Mouse (Mus musculus): ENCODE results near the gene Ppih.

Ppih gene

DNA sequence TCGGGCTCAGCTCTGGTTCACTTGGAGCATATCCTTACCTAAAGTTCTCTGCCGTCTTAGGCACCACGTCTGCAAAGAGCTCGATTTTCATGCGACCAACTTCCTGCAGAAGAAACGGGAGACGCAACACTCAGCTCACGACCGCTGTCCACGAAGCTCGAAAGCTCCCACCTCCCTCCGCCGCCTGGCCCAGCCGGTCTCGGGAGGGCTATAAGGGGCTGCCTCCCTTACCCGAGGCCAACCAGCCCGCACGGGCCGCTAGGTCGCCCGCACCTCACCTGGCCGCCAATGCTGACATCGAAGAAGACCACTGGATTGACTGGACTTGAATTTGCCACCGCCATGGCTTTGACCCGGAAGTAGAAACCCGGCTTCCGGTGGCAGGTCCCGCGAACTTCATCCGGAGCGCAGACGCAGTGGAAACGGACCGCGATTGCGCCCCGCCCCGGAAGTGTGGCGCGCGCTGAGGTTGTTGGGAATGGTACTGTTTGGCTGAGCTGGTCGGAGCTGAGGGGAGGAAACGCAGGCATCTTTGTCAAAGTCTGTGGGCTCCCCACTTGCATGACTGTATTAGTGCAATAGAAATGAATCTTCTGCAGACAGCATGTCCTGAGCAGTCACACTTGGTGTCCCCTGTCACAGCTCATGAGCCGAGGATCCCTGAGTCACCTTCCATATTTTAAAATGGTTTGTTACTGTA lies at the start of gene Ppih:
TSS of gene Ppih (minus strand) at position 416 of the 700 bp plus-strand sequence.
- CTCF ChIA-PET, result no interaction called here

DNA sequence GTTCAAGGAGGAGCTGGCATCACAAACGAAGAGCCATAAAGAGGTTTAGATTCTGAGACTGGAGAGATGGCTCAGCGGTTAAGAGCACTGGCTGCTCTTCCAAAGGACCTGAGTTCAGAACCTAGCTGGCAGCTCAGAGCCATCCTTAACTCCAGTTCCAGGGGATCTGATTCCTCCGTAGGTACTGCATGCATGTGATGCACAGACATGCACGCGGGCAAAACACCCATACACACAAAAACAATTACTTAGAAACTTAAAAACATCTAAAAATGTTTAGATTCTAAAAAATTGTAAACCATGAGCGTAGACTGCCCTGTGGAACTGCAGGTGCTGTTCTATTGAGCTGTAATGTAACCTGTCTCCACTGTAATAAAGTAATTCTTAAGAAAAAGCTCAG lies 49.1 kb upstream of the Ppih start:
- CTCF ChIA-PET, result no interaction called here

DNA sequence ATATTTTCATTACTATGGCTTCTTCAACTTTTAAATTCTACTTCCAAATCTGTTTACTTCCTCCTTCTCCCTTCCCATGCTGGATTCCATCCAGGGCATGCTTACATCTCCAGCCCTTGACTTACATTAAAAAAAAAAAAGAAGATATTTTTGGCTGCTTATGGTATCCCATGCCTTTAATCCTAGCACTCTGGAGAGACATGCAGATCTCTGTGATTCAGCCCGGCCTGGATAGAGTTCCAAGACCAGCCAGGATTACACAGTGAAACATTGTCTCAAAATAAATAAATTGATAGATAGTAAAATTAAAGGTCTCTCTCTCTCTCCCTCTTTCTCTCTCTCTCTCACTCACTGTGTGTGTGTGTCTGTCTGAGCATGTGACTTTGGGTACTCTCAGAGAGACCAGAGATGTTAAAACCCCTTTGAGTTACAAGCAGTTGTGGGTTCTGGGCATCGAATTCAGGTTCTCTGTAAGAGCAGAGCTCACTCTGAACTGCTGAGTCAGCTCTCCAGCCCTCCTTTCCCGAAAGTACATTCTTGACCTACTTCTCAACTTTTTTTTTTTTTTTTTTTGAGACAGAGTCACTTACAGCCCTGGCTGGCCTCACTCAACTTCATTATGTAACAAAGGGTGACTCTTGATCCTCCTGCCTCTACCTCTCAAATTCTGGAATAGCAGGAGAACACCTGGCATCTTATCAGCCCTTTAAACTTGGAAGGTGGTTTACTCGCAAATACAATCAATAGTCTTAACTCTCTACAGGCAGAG lies 46.6 kb upstream of the Ppih start:
- CTCF ChIA-PET, result no interaction called here

DNA sequence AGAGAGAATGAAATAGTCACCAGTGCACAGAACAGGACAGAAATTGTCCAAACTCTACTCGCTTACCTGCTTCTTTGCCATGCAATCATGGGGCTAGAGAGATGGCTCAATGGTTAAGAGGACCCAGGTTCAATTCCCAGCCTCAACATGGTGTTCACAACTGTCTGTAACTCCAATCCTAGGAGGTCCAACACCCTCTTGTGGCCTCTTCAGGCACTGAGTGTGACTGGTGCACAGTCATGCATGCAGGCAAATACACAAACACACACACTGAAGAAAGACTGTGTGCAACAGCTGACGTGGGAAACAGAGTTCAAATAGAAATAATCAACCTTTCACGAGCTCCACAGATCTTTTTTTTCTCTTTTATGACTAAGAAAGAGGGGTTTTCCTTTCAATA lies 41.9 kb upstream of the Ppih start:
- CTCF ChIA-PET, result no interaction called here

DNA sequence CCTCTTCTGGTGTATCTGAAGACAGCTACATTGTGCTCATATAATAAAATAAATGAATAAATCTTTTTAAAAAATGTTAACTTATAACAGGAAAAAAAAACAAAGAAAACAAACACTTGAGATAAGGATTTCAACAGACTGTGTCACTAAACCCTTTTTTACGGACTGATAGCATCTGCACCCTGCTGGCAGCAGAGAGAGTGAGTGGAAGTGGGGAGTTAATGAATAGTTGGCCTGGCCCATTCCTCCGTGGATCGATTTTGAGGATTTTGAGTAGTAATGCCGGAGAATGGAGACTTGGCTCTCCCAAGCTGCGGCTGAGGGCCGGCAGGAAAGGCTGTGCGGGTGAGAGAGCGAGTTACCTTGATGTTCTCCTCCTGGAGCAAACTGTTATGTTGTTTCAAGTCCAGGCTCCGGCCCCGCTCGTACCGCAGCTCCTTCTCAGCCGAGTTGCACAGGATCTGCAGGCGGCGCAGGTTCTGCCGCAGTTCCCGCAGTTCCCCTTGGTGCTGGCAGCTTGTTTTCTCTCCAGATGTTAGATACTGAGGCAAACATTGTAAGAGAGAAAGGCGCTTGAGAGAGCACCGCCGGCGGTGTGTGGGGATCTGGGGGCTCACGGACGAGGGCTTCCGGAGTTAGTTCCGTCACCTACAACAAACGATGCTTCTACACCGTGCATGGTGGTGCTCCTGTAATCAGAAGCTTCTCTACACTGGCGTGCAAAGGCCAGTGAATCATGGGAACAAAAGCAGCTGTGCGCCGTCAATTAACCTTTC lies 39.0 kb upstream of the Ppih start:
- CTCF ChIA-PET, result interaction anchor here (0.6 kb wide), 1 partner anchor 1878 kb away, joined by 8 read pairs; no protein-coding TSS in a partner anchor

DNA sequence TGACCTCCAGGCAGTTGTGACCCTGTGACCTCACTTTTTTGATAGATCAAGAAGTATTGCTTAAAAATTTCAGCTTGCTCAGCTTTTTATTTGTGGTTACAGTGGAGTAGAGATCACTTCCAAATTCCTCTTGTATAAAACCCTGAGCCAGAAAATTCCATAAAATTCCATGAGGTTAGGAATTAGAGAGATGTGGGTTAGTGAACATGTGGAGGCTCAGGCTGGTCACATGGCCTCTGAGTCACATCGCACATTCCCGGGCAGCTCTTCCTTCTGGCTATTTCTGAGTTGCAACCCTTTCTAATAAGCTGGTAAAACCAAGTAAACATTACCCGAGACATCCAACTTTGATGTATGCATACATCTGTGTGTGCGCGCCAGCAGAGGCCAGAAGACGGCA lies 25.2 kb upstream of the Ppih start:
- CTCF ChIA-PET, result interaction anchor here (0.6 kb wide), 1 partner anchor 90 kb away, joined by 3 read pairs; the partner anchor contains the start of gene Cldn19

DNA sequence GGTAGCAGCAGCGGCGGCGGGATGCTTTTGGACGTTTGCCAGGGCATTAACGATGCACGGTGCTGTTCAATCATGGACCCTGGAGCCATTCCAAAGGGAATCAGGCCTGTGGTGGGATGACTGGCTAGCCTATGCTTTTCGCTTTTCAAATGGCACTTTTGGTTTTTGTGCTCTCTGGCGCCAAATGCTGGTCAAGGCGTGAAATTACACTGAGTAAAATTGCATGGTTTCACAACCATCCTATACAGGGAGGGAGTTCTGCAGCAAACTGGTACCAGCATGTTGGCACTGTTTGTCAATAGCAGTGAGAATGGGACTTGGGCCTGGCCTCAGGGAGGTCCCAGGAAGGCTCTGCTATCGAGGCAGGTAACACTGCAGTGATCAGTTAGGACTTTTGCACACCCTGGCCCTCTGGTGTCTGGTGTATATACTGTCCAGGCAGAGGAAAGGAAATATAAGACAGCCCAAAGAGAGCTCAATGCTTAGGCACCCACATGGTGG lies 18.6 kb upstream of the Ppih start:
- CTCF ChIA-PET, result interaction anchor here (0.6 to 1.0 kb wide), 2 partner anchors 36 to 100 kb away, joined by 4 read pairs; no protein-coding TSS in a partner anchor

DNA sequence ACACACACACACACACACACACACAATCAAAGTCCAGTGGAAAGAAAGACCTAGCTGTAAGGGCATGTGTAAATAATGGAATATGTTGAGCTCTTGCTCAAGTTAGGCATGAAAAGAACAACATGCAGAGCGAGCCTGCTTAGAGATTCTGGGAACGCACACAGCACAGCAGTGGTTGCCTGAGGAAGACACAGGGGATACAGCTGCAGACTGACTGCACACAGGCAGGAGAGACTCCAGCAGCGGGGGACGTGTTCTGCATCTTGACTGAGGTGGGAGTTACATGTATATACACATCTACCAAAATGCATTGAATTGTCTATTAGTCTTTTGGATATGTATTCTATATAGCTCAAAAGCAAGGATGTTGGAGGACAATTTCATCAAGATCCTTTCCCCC lies 18.1 kb upstream of the Ppih start:
- CTCF ChIA-PET, result no interaction called here

DNA sequence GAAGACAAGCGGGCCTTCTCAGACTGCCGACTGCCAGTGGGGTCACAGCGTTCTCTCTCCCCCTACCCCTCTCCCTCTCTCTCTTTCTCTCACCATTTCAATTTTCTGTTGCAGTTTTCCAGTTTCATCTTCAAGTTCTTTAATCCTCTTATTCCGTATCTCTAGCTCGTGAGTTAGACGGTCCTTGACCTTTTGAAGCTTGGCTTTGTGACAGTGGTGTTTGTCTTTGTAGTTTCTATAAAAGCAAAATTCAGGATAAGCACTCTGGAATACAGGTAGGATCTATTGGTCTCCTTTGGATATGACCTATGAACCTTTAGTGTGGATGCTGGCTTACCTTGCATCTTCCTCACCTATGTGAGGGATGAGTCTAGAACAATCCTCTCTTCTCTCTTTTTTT lies 13.1 kb upstream of the Ppih start:
- CTCF ChIA-PET, result no interaction called here

DNA sequence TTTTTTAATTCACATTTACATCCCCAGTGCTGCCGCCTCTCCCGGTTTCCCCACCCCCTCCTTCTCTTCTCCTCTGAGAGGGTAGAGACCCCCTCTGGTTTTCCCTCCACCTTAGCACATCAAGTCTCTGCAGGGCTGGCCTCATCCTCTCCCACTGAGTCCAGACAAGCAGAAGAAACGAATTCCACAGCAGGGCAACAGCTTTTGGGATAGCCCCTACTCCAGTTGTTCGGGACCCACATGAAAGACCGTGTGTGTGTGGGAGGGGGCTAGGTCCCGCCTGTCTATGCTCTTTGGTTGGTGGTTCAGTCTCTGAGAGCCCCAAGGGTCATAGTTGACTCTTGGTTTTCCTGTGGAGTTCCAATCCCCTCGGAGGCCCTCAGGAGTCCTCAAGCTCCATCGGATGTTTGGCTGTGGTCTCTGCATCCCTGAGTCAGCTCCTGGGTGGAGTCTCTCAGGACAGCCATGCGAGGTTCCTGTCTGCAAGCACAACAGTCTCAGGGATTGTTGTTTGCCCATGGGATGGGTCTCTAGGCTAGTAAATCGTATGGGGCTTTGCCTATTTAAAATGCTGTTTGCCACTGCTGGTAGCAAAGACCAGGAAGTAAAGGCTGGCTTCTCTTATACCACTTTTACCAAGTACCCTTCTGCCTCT lies 677 bp upstream of the Ppih start:
- CTCF ChIA-PET, result no interaction called here

DNA sequence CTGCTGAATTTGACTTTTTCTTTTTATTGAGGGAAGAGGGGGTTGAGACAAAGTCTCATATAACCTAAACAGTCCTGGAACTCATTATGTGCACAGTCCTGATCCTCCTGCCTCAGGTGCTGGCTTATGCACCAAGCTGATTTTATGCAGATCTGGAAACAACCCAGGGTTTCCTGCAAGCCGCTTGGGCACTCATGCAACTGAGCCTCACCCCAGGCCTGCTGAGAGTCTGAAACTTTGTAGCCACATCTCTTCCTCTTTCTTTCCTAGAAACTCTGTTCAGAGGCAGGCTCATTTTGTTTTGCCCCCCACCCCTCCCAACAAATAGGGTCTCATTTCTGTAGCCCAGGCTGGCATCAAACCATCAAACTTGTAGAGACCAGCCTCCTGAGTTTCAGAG lies 6.6 kb downstream of the Ppih start:
- CTCF ChIA-PET, result no interaction called here

DNA sequence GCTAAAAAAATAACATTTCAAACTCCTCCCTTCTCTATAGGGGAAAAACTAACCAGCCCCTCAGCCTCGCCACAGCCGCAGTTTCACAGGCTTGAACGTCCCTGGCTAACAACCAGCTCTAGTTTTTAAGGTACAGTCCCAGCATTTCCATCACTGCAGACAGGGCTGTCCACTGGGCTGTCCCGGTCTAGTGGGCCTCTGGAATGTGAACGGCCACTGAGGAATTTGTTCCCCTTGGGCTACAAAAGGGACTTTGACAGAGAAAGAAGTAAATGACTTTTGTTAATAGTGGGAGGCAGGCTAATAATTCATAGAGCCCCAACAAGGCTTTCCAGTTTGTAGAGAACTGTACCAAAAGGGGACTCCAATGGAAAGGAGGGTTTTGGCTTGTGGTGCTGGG lies 14.9 kb downstream of the Ppih start:
- CTCF ChIA-PET, result no interaction called here

DNA sequence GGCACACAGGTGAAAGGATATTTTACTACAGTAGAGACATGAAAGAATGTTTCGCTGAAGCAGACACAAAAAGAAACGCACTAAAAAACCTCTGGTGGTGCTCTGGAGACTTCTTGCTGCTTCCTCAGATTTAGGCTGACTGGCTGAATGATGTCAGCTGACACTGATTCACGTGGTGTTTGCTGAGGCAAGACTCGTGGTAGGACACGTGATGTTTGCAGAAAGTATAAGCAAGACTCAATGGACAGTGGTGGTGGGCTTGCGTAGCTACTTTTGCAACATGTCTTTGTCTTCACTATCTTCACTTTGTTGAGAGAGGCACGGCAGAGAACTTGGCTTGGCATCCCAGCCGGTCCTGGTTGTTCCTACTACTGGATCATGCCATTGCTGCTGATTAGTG lies 17.1 kb downstream of the Ppih start:
- CTCF ChIA-PET, result no interaction called here

DNA sequence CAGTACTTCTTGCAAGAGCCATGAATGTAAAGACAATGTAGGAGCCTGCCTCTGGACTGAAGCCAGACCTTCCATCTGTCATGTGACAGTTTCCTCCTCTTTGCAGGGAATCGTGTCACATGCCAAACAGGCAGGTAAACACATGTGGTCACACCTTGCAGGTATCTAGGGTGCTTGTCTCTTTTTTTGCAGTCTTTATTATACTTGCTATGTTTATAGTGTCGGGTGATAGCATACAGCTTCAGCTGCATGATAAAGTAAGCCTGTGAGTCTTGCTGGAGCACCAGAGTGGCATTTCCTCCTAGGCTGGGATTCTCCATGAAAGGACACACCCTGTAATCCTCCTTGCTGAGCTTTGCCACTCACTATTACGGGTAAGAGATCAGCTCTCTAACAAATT lies 18.6 kb downstream of the Ppih start:
- CTCF ChIA-PET, result no interaction called here

DNA sequence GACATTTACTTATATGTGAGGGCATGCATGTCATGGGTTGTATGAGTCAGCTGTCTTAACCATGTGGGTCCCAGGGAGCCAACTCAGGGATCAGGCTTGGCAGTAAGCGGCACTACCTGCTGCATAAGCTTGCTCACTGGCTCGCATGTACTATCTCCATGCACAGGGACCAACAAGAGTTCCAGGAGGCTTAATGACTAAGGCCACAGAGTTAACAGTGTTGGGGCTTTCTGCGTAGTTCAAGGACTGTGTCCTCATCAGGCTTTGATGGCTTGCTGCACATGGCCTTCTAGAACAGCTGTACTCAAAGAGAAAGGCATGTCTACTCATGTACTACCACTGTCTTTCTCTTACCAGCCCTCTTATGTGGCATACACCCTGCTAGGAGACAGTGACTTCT lies 19.6 kb downstream of the Ppih start:
- CTCF ChIA-PET, result interaction anchor here (0.7 kb wide), 1 partner anchor 17 kb away, joined by 3 read pairs; no protein-coding TSS in a partner anchor

DNA sequence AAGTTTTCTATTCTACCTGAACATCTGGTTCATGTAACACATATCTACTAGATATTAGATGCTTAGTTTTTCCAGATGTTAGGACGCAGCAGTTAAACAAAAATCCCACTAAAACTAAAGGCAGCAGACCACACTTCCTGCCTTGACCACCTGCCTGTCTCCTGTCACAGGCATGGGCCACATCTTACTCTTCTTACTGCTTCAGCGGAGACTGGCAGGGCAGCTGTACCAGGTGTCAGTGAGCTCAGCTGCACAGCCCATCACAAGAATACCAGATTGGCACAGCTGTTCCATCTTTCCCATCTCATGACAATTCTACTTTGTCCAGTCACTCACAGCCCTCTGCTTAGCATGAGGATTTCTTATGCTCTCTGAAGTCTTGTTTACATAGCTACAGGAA lies 23.0 kb downstream of the Ppih start:
- CTCF ChIA-PET, result interaction anchor here (0.6 kb wide), 1 partner anchor 8 kb away, joined by 4 read pairs; no protein-coding TSS in a partner anchor

DNA sequence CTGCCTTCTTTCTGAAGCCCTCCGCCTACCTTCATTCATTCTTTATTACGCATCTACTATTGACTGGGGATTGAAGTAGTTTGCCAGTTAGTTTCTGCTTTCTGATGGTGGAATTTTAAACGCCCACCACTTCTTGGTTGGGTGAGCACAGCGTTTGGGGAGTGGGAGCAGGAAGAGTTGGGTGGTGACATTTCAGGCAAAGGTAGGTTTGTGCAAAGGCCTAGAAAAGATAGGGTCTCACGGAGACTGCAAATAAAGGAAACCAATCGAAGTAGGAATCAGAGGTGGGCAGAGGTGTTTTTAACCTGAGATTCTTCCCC lies 25.3 kb downstream of the Ppih start:
- CTCF ChIA-PET, result no interaction called here

DNA sequence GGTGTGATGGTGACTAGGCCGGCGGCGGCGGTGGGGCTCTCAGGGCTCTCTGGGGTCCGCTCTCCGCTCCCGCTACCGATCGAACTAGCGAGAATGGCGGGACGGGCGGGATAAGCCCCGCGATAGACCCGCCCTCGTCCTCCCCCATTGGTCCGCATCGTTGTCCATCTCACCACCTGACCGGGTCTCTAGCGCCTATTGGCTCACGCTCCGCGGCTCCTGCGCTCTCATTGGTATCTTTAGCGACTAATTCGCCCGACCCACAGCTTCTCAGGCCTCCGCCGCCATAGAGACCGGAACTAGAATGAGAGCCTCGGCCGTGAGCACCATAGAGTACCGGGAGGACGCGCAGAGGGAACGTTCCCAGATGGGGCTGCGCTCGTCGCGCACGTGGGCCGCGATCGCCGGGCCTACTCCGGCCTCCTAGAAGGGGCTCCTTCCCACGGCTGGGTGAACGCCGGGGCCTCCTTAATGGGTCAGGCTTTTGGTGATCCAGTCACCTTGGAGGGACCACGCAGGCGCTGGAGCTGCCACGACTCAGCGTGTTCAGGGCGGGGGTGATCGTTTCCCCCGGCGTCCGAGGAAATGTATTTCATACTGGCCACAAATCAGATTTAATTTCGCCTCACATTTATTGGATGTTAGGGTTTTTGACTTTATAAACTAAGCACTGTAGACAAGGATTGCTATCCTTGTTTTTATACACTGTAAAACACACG lies 25.8 kb downstream of the Ppih start, which contains the start of gene Ybx1:
TSS of gene Ybx1 (minus strand) at position 190 of the 719 bp plus-strand sequence.
- CTCF ChIA-PET, result no interaction called here

DNA sequence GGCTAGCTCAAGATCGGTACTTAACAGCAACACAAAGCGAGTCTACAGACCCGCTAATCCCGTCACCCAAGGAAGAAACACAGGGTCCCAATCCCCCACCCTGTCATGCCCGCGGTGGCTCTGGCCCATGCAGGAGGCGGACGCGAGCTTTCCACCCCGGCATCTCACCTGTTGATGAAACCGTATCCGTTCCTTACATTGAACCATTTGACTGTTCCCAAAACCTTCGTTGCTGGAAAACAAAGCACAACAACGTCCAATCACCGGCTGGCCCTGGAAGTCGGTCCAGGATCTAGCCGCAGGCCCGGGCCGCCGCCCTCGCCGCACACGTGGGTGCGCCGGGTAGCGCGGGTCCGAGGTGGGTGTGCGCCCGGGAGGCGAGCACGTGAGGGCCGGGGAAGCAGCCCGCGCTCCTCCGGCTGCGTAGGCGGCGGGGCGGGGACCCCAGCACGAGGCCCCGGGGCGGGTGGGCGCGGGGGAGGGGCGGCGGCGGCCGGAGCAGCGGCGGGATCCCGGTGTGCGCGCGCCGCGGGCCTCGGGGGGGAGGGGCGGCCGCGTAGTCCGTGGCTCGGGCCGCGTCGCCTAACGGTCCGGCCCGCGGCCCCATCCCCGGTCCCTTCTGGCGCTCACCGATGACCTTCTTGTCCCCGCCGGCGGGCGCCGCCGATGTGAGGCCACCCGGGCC lies 26.6 kb downstream of the Ppih start:
- CTCF ChIA-PET, result no interaction called here

DNA sequence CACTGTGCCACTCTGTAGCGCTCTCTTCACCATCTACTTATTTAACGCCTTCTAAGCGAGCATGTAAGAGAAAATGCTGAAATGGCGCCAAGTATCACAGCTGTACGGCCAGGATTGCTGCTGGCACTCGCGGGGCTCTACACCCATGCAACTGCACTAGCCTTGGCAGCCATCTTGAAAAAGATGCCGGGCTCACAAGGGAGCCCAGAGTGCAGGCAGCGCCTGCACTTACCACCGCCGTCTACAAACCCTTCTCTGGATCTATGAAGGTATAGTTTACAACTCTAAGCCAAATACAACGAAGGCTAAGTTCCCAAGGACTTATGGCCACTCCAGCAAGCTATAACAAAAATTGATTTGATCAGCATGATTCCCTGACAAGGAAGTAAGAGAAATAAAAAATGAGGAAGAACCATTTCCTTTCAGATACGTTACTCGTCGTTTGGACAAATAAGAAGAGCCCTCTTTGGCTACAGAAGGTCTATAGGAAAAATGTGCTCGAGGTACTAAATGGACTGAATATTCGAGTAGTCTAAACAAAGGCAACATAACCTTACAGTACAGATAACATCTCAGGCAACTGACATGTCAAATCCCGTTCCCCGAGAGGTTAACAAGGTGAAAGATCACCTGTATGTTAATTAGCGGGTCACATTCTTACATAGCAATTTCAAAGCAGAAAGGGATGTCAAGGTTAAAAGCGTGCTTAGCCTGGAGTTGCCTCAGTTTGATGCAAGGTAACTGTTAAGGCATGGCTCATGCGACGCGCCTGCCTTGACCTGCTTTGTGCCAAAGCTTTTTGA lies 27.4 kb downstream of the Ppih start:
- CTCF ChIA-PET, result no interaction called here
